In the genomic region with DNA sequence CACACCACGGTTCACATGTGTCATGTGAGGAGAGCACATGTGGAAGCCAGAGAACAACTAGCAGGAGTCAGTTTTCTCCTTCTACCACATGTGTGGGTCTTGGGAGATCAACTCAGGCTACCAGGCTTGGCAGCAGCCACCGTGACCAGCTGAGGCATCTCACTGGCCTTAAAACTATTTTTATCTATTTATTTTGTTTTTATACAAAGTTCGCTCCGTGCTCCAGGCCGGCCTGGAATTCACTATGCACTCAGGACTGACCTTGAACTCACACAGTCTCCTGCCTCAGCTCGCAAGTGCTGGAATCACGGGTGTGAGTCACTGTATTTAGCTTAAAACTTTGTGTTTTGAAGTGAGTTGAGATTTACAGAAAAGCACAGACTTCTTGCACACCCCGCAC, we compare ENCODE assay signal across 15 mouse cellular contexts. TPM values are rescaled to one million over a fixed set of nuclear protein-coding genes. Genes with fewer than 3 reads are reported as not detected.
DNase-seq lines count a peak whose midpoint lies in the region; ATAC-seq lines count a peak whose summit lies in the region.
"Had no signal": no experiment of that assay in that cellular context is flagged by ENCODE, and none has a peak within 500 bp of the region (broad histone marks: within the 10 kb centered on the region; RNA-seq: fewer than 3 reads in every experiment).

No protein-coding gene starts in this region.

- H3K4me3 ChIP-seq in stomach, embryonic 16.5 days (replicated peaks; ENCODE audit: low read length), result no peak overlapping the region
- H3K4me3 ChIP-seq: forebrain, embryonic 12.5 days; stomach, embryonic 15.5 days had no signal

- peak; percentile 89 for DNase-seq in heart, adult 11 months
- DNase-seq in heart, adult 8-10 months (ENCODE audit: low spot score), result no peak
- peak; percentile 87 for DNase-seq in ovary, adult 18-20 months (ENCODE audit: low spot score)
- no peak for DNase-seq in ovary, postnatal 14 days (ENCODE audit: low spot score)
- peak; percentile 36 to 56 for DNase-seq in kidney, postnatal 4 days
- DNase-seq in thymus, postnatal 14 days, result no peak
- DNase-seq in frontal cortex, postnatal 25 days (ENCODE audit: low spot score in 2 of 2), result no peak
- DNase-seq: cerebellum, adult 8-10 months; embryo, embryonic 11 days; liver had no signal

- H3K27ac ChIP-seq in stomach, embryonic 16.5 days (ENCODE audit: low read length), result no peak overlapping the region; the same call in 1 of the 2 replicates
- H3K27ac ChIP-seq: forebrain, embryonic 12.5 days had no signal

- 47% methylated on average over 8 of the region's 8 CpGs for WGBS in stomach, embryonic 16.5 days

- no peaks in the 10 kb centered on the region for H3K36me3 ChIP-seq in stomach, embryonic 16.5 days (ENCODE audit: control insufficient read depth, insufficient read depth, low read length)
- H3K36me3 ChIP-seq: forebrain, embryonic 12.5 days; stomach, embryonic 15.5 days had no signal

- 0 out of 2 replicates have a peak, but pooled peaks cover 3% of the 10 kb centered on the region for H3K4me1 ChIP-seq in stomach, embryonic 16.5 days (ENCODE audit: control insufficient read depth, insufficient read depth, low read length)
- H3K4me1 ChIP-seq: forebrain, embryonic 12.5 days had no signal

- H3K4me2 ChIP-seq in stomach, embryonic 16.5 days (ENCODE audit: low read depth, low read length), result no peak overlapping the region
- H3K4me2 ChIP-seq: forebrain, embryonic 12.5 days; stomach, embryonic 15.5 days had no signal

- H3K9me3 ChIP-seq in stomach, embryonic 16.5 days (replicated peaks; ENCODE audit: control insufficient read depth, low read length), result no peaks in the 10 kb centered on the region
- H3K9me3 ChIP-seq: forebrain, embryonic 12.5 days; stomach, embryonic 15.5 days had no signal

- no peaks in the 10 kb centered on the region for H3K27me3 ChIP-seq in stomach, embryonic 16.5 days (ENCODE audit: control insufficient read depth, insufficient read depth, low read length)
- H3K27me3 ChIP-seq: CH12.LX; stomach, embryonic 15.5 days had no signal

- ATAC-seq in stomach, embryonic 16.5 days (ENCODE audit: insufficient read depth, low FRiP score), result 0 out of 2 replicates have a peak, but pooled peaks have one; percentile 16
- ATAC-seq: midbrain, embryonic 16.5 days had no signal

- no peak overlapping the region for H3K9ac ChIP-seq in stomach, embryonic 16.5 days (ENCODE audit: low read length)
- H3K9ac ChIP-seq: forebrain, embryonic 12.5 days; stomach, embryonic 15.5 days had no signal

RNA-seq across cellular contexts. Expression of gene Scube2, which starts 38.6 kb away (rescaled TPM):
- 10 to 100 TPM; 24.5 to 32.4 (median 28.6) TPM for total RNA-seq in heart, adult 8-10 months (2022)
- polyA plus RNA-seq in stomach, embryonic 16.5 days (2015; fragmentation: Nextera tagmentation; extraction: Ambion mirVana), result 1.8 and 1.9 TPM in 2 replicates
- total RNA-seq: CH12.LX had no signal

RNA-seq across cellular contexts. Expression of gene Nrip3, which starts 45.1 kb away (rescaled TPM):
- total RNA-seq in heart, adult 8-10 months (2022), result under 1 TPM; 0.09 to 0.25 (median 0.19) TPM
- polyA plus RNA-seq in stomach, embryonic 16.5 days (2015; fragmentation: Nextera tagmentation; extraction: Ambion mirVana), result 0.87 and 1.2 TPM in 2 replicates

Comparison
In these comparisons a context has a peak if more than half of its experiments do, and no peak if none do; other contexts are left out.
1. DNase-seq: peak in heart, adult 11 months (single experiment), ovary, adult 18-20 months (single experiment) and kidney, postnatal 4 days (2 of 2); none in heart, adult 8-10 months (single experiment), ovary, postnatal 14 days (single experiment), thymus, postnatal 14 days (single experiment) and frontal cortex, postnatal 25 days (0 of 2).